Mouse (Mus musculus): ENCODE results near the gene Tecr.

Gene Tecr

DNA sequence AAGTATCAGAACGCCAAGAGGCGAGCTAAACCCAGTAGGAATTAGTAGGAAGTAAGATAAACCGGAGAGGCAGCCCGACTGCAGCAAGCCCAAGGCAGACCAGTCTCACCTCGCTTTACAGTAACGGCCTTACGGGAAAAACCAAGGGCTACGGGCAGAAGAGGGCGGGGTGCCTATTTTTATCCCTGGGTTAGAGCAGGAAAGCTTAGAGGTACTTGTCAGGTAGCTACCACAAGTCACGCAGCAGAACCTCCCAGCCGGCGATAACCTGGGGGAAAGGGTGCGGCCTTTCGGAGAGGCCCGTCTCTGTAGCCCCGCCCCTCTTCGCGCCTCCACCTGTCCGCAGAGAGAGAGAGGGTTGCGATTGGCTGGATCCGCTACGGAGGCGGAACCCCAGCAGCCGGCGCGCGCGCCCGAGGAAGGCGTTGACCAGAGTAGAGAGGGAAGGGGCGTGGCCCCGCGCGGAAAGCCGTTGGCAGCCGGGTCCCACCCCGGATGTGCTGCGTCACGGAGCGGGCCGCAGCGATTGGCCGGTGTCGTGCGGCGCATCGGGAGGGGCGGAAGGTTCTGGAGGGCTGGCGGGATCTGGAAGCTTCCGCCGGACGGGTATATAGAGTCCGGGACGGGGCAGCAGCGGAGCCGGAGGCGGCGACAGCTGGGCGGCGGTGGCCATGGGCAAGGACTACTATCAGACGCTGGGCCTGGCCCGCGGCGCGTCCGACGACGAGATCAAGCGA, at the start of gene Tecr, which contains the start of gene Dnajb1:
TSS of gene Tecr (minus strand) at position 311 of the 737 bp plus-strand sequence.
TSS of gene Dnajb1 (plus strand) at position 533 of the 737 bp plus-strand sequence.
- peak; percentile 90 for DNase-seq (ENCODE audit: extremely low read depth, low read depth)

GRCm38 (mm10) chr8:83656484-83657246, 48.9 kb upstream of the Tecr start:
- DNase-seq (ENCODE audit: extremely low read depth, low read depth), result no peak

DNA sequence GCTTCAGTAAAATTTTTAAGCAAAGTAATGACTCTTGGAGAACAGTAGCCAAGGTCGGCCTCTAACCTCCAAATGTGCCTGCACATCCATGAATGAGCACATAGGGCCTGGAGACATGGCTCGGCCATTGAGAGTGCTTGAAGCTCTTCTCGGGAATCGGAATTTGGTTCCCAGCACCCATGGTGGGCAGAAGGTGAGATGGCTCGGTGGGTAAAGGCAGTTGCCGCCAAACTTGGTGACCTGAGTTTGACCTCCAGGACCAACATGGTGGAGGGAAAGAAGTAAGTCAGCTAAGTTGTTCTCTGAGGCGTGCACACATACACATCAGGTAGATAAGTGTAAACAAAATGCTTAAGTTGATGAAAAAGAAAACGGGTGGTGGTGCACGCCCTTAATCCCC, 48.3 kb upstream of the Tecr start:
- no peak for DNase-seq (ENCODE audit: extremely low read depth, low read depth)

DNA sequence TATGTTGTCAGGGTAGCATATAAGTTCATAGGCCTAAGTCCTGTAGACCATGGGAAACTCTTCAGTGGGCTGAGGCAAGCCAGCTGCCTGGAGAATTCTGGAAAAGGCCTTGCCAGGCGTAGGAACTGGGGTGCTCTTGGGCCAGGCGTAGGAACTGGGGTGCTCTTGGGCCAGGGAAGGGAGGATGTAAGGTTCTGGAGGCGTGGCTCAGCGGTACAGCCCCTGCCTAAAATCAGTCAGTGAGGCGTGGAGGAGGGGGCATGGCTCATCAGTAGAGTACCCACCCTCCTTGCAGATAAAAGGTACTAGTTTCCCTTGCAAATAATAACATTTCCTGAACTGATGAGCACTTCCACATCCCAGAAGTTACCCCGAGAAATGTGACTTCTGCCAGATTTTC, 47.0 kb upstream of the Tecr start:
- no peak for DNase-seq (ENCODE audit: extremely low read depth, low read depth)

- no peak for DNase-seq (ENCODE audit: extremely low read depth, low read depth)
Observed at GRCm38 (mm10) chr8:83653662-83654017, 45.9 kb upstream of the Tecr start.

GRCm38 (mm10) chr8:83652744-83653661, 45.2 kb upstream of the Tecr start:
- DNase-seq (ENCODE audit: extremely low read depth, low read depth), result peak; percentile 21

GRCm38 (mm10) chr8:83652030-83652743, 44.4 kb upstream of the Tecr start, which contains the start of gene Gipc1:
Gene Gipc1 (plus strand): TSS chr8:83652677.
- peak; percentile 97 for DNase-seq (ENCODE audit: extremely low read depth, low read depth)

DNA sequence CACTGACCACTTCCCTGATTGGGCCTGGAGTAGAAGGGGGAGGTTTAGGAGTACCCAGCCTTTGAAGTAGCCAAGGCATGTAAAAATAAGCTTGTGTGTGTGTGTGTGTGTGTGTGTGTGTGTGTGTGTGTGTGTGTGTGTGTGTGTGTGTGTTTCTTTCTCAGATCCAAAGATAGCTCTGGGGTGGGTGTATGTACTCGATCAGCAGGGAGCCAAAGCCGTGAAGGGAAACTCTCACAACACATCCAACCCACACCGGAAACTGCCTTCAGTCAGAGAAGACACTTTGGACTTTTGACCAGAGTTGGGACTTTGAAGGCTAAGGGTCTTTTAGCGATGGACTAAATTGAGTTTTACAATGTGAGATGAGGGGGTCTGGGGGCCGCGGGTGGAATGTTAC, 41.9 kb upstream of the Tecr start:
- no peak for DNase-seq (ENCODE audit: extremely low read depth, low read depth)

- DNase-seq (ENCODE audit: extremely low read depth, low read depth), result no peak
Observed at GRCm38 (mm10) chr8:83648031-83648430, 40.3 kb upstream of the Tecr start.

GRCm38 (mm10) chr8:83647511-83647910, 39.7 kb upstream of the Tecr start:
- DNase-seq (ENCODE audit: extremely low read depth, low read depth), result no peak

DNA sequence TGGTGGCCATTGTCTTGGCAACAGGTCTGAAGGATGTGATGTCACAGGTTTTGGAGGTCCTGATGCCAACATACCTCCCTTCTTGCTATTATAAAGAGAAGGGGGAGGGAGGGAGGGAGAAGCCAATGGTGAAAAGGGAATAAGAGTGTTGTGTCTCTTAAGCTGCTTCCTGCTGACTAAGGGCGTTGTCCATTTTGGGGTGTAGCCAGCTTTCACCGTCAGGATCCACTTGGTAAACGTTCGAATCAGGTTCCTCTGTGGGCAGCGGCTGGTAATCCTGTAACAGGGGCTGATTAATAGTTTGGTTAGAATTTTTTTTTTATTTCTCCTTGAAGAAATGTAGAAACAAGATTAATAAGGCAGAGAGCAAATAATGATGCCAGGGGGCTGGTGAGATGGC, 31.9 kb upstream of the Tecr start:
- DNase-seq (ENCODE audit: extremely low read depth, low read depth), result peak; percentile 50

GRCm38 (mm10) chr8:83638856-83639255, 31.1 kb upstream of the Tecr start:
- no peak for DNase-seq (ENCODE audit: extremely low read depth, low read depth)

- DNase-seq (ENCODE audit: extremely low read depth, low read depth), result no peak
Observed at GRCm38 (mm10) chr8:83632083-83632707, 24.4 kb upstream of the Tecr start.

GRCm38 (mm10) chr8:83625676-83626299, 18.0 kb upstream of the Tecr start:
- no peak for DNase-seq (ENCODE audit: extremely low read depth, low read depth)

DNA sequence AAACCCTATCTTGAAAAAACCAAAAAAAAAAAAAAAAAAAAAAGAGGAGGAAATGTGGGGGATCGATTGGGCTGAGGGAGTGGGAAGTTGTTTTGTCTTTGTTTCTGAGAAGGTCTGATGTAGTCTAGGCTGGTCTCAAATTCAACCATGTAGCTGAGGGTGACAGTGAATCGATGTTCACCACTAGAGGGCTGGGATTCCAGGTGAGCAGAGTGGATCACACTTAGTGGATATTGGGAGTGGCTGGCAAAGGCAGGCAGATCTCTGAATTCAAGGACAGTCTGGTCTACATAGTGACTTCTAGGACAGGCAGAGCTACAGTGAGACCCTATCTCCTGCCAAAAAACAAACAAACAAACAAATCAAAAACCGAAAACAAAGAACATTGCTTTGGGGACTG, 17.0 kb upstream of the Tecr start:
- no peak for DNase-seq (ENCODE audit: extremely low read depth, low read depth)

- no peak for DNase-seq (ENCODE audit: extremely low read depth, low read depth)
Observed at GRCm38 (mm10) chr8:83623549-83623948, 15.8 kb upstream of the Tecr start.

DNA sequence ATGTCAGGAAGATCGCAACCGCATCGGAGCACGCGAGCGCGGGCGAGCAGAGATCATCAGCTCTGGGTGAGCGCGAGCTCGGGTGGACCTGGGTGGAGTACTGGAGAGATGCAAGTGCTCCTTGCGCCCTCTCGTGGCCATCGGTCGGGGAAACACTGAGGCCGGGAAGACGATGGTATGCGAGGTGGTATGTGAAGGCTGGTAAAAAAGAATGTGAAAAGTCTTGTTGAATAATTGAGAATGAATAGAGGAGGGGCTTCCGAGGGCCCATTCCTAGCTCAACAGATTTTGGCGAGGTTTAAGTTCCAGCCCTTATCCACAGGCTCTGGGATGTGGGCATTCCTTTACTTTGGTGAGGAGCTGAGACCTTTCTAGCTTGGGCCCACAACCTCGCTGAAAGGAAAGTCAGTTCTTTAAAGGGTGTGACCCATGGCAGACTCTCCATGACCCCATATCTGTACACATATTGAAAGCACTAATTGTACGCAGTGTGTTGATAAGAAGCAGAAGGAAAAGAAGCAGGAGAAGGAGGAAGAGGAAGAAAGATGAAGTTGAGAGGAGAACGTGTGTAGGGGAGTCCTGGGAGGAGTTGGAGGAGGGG, 14.7 kb upstream of the Tecr start:
- peak; percentile 57 for DNase-seq (ENCODE audit: extremely low read depth, low read depth)

DNA sequence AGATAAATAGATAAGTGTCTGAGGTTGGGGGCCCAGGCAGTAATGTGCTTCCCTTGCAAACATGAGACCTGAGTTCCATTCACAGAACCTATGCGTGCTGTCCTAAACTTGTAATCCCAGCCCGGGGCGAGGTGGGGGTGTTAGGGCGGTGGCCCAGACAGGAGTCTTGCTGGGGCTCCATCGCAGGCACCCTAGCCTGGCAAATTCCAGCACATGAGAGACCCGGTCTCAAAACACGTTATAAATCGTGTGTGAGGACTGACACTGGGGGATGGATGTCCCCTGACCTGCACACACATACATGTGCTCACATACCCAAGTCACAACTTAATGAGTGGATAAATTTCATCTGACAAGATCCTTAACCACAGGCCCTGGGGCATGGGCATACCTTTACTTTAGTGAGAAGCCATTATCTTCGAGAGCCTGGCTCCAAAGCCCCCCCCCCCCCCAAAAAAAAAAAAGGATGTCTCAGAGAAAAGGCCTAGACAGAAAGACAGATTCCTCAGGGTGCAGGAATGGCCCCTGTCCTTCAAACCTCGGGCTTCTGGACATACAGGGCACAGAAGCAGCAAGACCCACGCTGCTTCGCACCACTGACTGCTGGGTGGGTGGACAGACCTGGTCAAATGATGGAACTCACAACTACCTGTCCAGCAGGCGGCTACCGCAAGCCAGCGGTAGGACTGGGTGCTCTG, 14.1 kb upstream of the Tecr start:
- no peak for DNase-seq (ENCODE audit: extremely low read depth, low read depth)

All from MEL-GATA-1-ER (cell line).